Mouse (Mus musculus) lung, postnatal 0 days (tissue): ENCODE results near the gene Nme9.

Experiments used
- CTCF ChIP-seq: IDR thresholded peaks from 2 replicates; pipeline ENCODE4 v1.5.1; 2016; ENCODE audit warnings: antibody characterized with exemption, mild to moderate bottlenecking
- EP300 ChIP-seq: IDR thresholded peaks from 2 replicates; pipeline ENCODE4 v1.6.1; 2016; ENCODE audit warnings: antibody characterized with exemption, mild to moderate bottlenecking, control low read depth

DNA sequence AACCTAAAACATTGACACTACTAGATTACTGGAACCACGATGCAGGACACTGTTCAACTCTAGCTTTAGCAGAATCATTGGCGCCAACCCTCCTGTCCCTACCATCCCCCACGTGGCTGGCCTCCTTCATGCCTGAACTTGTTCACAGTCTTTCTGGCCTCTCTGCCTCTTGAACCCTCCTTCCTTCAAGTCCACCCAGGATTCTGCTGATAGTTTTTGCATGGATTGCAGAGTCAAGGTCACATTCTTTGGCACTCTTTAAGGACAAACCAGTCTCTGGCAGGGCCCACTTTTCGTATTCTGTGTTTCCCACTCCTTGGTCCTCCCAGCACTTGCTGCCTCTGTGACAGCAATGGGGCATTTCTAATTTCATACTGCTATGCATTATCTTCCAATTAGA lies 31.9 kb downstream of the Nme9 start:
- TF ChIP-seq CTCF = no peak
- no peak for TF ChIP-seq EP300
